Mouse (Mus musculus) erythroblast, embryonic 14.5 days (primary cell): ENCODE results near the gene Litaf.

Experiments
- GATA1 ChIP-seq: IDR thresholded peaks from 2 replicates; pipeline ENCODE4 v1.6.1; 2012; ENCODE audit warnings: low read length, inconsistent platforms, mixed read lengths
- TAL1 ChIP-seq: IDR thresholded peaks from 3 replicates; pipeline ENCODE4 v1.6.1; 2012; ENCODE audit warnings: low read length, inconsistent platforms, mixed read lengths

- TF ChIP-seq GATA1 (no peak), TAL1 (no peak)
Measured at GRCm38 (mm10) chr16:10996576-10996975, 69.4 kb downstream of the Litaf start.
